Mouse (Mus musculus) cerebellum, adult 2 months (tissue): ENCODE data around the gene Caln1.

Source experiments
- CTCF ChIP-seq: fragments of 200-500 bp; IDR thresholded peaks from 2 replicates; pipeline ENCODE4 v1.5.1; 2011; ENCODE audit warnings: low read depth, mild to moderate bottlenecking, control low read depth, low read length, moderate library complexity, borderline replicate concordance; ENCODE audit not compliant: insufficient read depth
- POLR2A ChIP-seq: fragments of 200-500 bp; IDR thresholded peaks from 2 replicates; pipeline ENCODE4 v1.6.1; 2011; ENCODE audit warnings: low read length, control low read depth, borderline replicate concordance; ENCODE audit not compliant: insufficient read depth

DNA sequence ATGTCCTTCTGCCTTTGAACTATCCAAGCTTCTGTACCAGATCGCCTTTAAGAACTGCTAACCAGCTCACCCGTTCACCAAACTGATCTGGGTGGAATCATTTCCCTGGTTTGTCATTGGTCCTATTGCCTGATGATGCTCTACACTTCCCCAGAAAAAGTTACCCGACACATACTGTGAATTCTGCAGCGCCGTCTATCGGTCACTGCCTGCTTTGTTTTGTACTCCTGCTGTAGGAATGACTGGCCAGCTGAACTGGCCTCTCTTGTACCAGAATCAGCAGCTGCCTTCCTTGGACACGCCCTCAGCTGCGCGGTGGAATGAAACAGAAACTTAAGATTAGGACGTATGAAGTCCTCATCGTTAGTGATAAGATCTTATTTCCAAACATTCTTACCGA, 107.5 kb downstream of the Caln1 start:
- TF ChIP-seq POLR2A (no peak), CTCF (no peak)
